Mouse (Mus musculus): ENCODE measurements at regions not wholly inside any gene's neighbourhood (a gene's known extent, or its start where the extent isn't known, plus 50 kb on each side); places are given as distances from the start of the nearest gene placed in this dataset.

GRCm38 (mm10) chr4:140423791-140424190 is 177.2 kb upstream of the Igsf21 start:
- no peaks in the 10 kb centered on the region for H3K9me3 ChIP-seq
- no peaks in the 10 kb centered on the region for H3K4me1 ChIP-seq
- no peaks in the 10 kb centered on the region for H3K36me3 ChIP-seq
- H3K9ac ChIP-seq (replicated peaks), result no peak overlapping the region
- H3K27ac ChIP-seq (replicated peaks), result no peak overlapping the region
- no peak for ATAC-seq (ENCODE audit: low FRiP score, low read depth)
- no peaks in the 10 kb centered on the region for H3K27me3 ChIP-seq
- H3K4me2 ChIP-seq (replicated peaks), result no peak overlapping the region
- WGBS, result 91% methylated on average over 10 of the region's 10 CpGs
- H3K4me3 ChIP-seq, result no peak overlapping the region

- Histone ChIP-seq H3K27me3 (no peaks in the 10 kb centered on the region), H3K4me3 (no peak overlapping the region), H3K9me3 (no peaks in the 10 kb centered on the region), H3K36me3 (no peaks in the 10 kb centered on the region), H3K9ac (replicated peaks) (no peak overlapping the region), H3K4me1 (no peaks in the 10 kb centered on the region), H3K27ac (replicated peaks) (no peak overlapping the region), H3K4me2 (replicated peaks) (no peak overlapping the region)
- ATAC-seq (ENCODE audit: low FRiP score, low read depth), result no peak
- WGBS, result 73% methylated on average over 7 of the region's 7 CpGs
Measured at GRCm38 (mm10) chr4:140421926-140422585, 175.5 kb upstream of the Igsf21 start.

- H3K27ac ChIP-seq (replicated peaks), result no peak overlapping the region
- no peak overlapping the region for H3K9ac ChIP-seq (replicated peaks)
- H3K9me3 ChIP-seq, result no peaks in the 10 kb centered on the region
- H3K27me3 ChIP-seq, result no peaks in the 10 kb centered on the region
- no peak overlapping the region for H3K4me3 ChIP-seq
- H3K4me2 ChIP-seq (replicated peaks), result no peak overlapping the region
- 78% methylated on average over 15 of the region's 15 CpGs for WGBS
- no peaks in the 10 kb centered on the region for H3K36me3 ChIP-seq
- no peaks in the 10 kb centered on the region for H3K4me1 ChIP-seq
- no peak for ATAC-seq (ENCODE audit: low FRiP score, low read depth)
Measured at GRCm38 (mm10) chr4:140419720-140420412, 173.3 kb upstream of the Igsf21 start.

- H3K27ac ChIP-seq (replicated peaks), result no peak overlapping the region
Measured at GRCm38 (mm10) chr4:140412312-140412930, 165.8 kb upstream of the Igsf21 start.

GRCm38 (mm10) chr4:140408446-140408845 is 161.9 kb upstream of the Igsf21 start:
- Histone ChIP-seq H3K27ac (replicated peaks) (no peak overlapping the region), H3K4me2 (replicated peaks) (no peak overlapping the region), H3K27me3 (no peaks in the 10 kb centered on the region), H3K9me3 (no peaks in the 10 kb centered on the region), H3K4me1 (peaks cover 14% of the 10 kb centered on the region), H3K36me3 (no peaks in the 10 kb centered on the region), H3K9ac (replicated peaks) (no peak overlapping the region), H3K4me3 (no peak overlapping the region)
- ATAC-seq (ENCODE audit: low FRiP score, low read depth), result no peak
- 92% methylated on average over 5 of the region's 5 CpGs for WGBS

More at GRCm38 (mm10) chr4:140412312-140412930, 165.8 kb upstream of the Igsf21 start:
- H3K4me3 ChIP-seq, result no peak overlapping the region
- no peak overlapping the region for H3K4me2 ChIP-seq (replicated peaks)
- WGBS, result 84% methylated on average over 17 of the region's 17 CpGs
- no peak for ATAC-seq (ENCODE audit: low FRiP score, low read depth)
- H3K4me1 ChIP-seq, result no peaks in the 10 kb centered on the region
- no peak overlapping the region for H3K9ac ChIP-seq (replicated peaks)
- no peaks in the 10 kb centered on the region for H3K36me3 ChIP-seq
- no peaks in the 10 kb centered on the region for H3K9me3 ChIP-seq
- H3K27me3 ChIP-seq, result no peaks in the 10 kb centered on the region

GRCm38 (mm10) chr4:140406913-140407312 is 160.3 kb upstream of the Igsf21 start:
- no peaks in the 10 kb centered on the region for H3K9me3 ChIP-seq
- peak overlapping the region; percentile 79 for H3K27ac ChIP-seq (replicated peaks)
- whole genome bisulfite sequencing, result 69% methylated on average over 4 of the region's 4 CpGs
- H3K27me3 ChIP-seq, result no peaks in the 10 kb centered on the region
- H3K4me1 ChIP-seq, result peaks cover 24% of the 10 kb centered on the region
- no peak overlapping the region for H3K4me3 ChIP-seq
- H3K9ac ChIP-seq (replicated peaks), result no peak overlapping the region
- H3K4me2 ChIP-seq (replicated peaks), result no peak overlapping the region
- no peaks in the 10 kb centered on the region for H3K36me3 ChIP-seq
- no peak for ATAC-seq (ENCODE audit: low FRiP score, low read depth)

GRCm38 (mm10) chr4:140405993-140406881 is 159.7 kb upstream of the Igsf21 start:
- peaks cover 24% of the 10 kb centered on the region for H3K4me1 ChIP-seq
- peak overlapping the region; percentile 22 for H3K4me2 ChIP-seq (replicated peaks)
- peak overlapping the region; percentile 79 for H3K27ac ChIP-seq (replicated peaks)
- no peaks in the 10 kb centered on the region for H3K27me3 ChIP-seq
- no peak overlapping the region for H3K4me3 ChIP-seq
- ATAC-seq (ENCODE audit: low FRiP score, low read depth), result peak; percentile 89
- H3K9me3 ChIP-seq, result no peaks in the 10 kb centered on the region
- 15% methylated on average over 6 of the region's 7 CpGs for WGBS
- no peaks in the 10 kb centered on the region for H3K36me3 ChIP-seq
- no peak overlapping the region for H3K9ac ChIP-seq (replicated peaks)

- Histone ChIP-seq H3K4me2 (replicated peaks) (no peak overlapping the region), H3K27ac (replicated peaks) (peak overlapping the region; percentile 79; the same call in 1 of the 2 replicates), H3K4me1 (peaks cover 24% of the 10 kb centered on the region), H3K9me3 (no peaks in the 10 kb centered on the region), H3K9ac (replicated peaks) (no peak overlapping the region), H3K36me3 (no peaks in the 10 kb centered on the region), H3K4me3 (no peak overlapping the region), H3K27me3 (no peaks in the 10 kb centered on the region)
- no peak for ATAC-seq (ENCODE audit: low FRiP score, low read depth)
- 86% methylated on average over 9 of the region's 9 CpGs for WGBS
Measured at GRCm38 (mm10) chr4:140405427-140405826, 158.8 kb upstream of the Igsf21 start.

- Histone ChIP-seq H3K9me3 (no peaks in the 10 kb centered on the region), H3K4me3 (no peak overlapping the region), H3K36me3 (no peaks in the 10 kb centered on the region), H3K9ac (replicated peaks) (no peak overlapping the region), H3K27ac (replicated peaks) (no peak overlapping the region), H3K4me1 (peaks cover 24% of the 10 kb centered on the region), H3K27me3 (0 out of 2 replicates have a peak, but pooled peaks cover 4% of the 10 kb centered on the region), H3K4me2 (replicated peaks) (no peak overlapping the region)
- ATAC-seq (ENCODE audit: low FRiP score, low read depth), result no peak
- WGBS, result 35% methylated on average over 8 of the region's 8 CpGs
Measured at GRCm38 (mm10) chr4:140403128-140403527, 156.5 kb upstream of the Igsf21 start.

- 0 out of 2 replicates have a peak, but pooled peaks cover 4% of the 10 kb centered on the region for H3K27me3 ChIP-seq
- no peaks in the 10 kb centered on the region for H3K9me3 ChIP-seq
- H3K4me3 ChIP-seq, result no peak overlapping the region
- H3K4me2 ChIP-seq (replicated peaks), result no peak overlapping the region
- no peak overlapping the region for H3K9ac ChIP-seq (replicated peaks)
- H3K27ac ChIP-seq (replicated peaks), result no peak overlapping the region
- peaks cover 24% of the 10 kb centered on the region for H3K4me1 ChIP-seq
- H3K36me3 ChIP-seq, result no peaks in the 10 kb centered on the region
- 70% methylated on average over 7 of the region's 7 CpGs for WGBS
- ATAC-seq (ENCODE audit: low FRiP score, low read depth), result no peak
Measured at GRCm38 (mm10) chr4:140402319-140402718, 155.7 kb upstream of the Igsf21 start.

- ATAC-seq (ENCODE audit: low FRiP score, low read depth), result no peak
- Histone ChIP-seq H3K27me3 (0 out of 2 replicates have a peak, but pooled peaks cover 4% of the 10 kb centered on the region), H3K36me3 (no peaks in the 10 kb centered on the region), H3K4me2 (replicated peaks) (no peak overlapping the region), H3K9ac (replicated peaks) (no peak overlapping the region), H3K27ac (replicated peaks) (no peak overlapping the region), H3K9me3 (no peaks in the 10 kb centered on the region), H3K4me3 (no peak overlapping the region), H3K4me1 (peaks cover 18% of the 10 kb centered on the region)
- WGBS, result 87% methylated on average over 10 of the region's 10 CpGs
Measured at GRCm38 (mm10) chr4:140401632-140402031, 155.0 kb upstream of the Igsf21 start.

Data from midbrain, embryonic 12.5 days (tissue).